Mouse (Mus musculus): ENCODE measurements around the gene Chst3.
"Not testable (repeated sequence)": the region's sequence is repeated elsewhere in the genome, so short reads cannot be mapped to it uniquely, and the experiment has no call there.

Gene Chst3

DNA sequence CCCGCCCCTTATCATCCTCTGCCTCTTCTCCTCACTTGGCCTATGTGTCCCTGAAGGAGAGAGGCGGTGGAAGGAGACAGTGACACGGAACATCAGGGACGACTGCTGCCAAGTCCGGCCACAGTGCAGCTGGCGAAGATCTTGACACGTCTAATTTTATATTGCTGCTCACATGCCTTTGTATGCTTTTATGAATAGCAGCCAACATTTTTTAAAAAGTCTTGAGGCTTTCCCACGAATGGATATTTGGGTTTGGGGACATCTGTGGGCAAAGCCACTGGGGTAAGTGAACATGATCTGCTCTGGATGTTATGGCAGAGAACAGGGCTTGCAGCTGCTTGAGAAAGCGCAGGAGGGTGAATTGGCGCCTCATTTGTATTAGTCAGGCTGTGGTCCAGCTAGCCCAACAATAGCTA, 21.6 kb downstream of the Chst3 start:
- DNase-seq (ENCODE audit: low spot score): no peak

DNA sequence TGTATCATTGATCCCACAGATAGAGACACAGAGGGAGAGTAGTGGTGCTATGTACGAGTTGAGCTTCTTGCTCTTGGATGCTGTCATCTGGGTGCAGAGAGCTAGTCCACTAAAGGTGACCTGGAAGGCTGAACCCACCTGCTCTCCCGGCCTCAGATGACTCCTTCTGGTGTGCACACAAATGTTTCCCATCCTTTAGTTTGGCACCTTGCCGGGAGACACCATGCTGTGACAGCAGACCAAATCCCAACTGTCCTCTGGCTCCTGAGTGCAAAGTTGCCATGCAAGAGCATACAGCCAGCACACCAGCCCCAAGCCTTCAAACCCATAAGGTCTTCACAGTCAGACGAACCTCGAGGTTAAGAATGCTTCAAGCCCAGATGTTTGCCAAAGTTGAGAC, 22.1 kb downstream of the Chst3 start:
- DNase-seq (ENCODE audit: low spot score): no peak

DNA sequence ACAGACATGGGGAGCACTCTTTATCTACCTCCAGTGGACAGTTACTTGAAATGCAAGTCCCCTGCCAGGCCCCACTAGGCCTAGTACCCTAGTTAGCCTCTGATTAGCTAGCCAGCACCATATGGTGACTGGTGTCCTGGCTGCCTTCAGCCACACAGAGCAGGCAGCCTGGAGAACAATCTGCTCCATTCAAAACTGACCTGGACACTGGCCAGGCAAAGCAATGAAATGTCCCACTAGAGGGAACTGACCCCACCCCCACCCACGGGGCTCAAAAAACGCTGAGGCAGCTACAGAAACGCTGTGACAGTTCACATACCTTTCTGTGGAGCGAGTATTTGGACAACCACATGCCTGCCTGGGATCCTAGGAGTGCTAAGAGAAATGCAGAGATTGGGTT, 24.0 kb downstream of the Chst3 start:
- DNase-seq (ENCODE audit: low spot score): no peak

DNA sequence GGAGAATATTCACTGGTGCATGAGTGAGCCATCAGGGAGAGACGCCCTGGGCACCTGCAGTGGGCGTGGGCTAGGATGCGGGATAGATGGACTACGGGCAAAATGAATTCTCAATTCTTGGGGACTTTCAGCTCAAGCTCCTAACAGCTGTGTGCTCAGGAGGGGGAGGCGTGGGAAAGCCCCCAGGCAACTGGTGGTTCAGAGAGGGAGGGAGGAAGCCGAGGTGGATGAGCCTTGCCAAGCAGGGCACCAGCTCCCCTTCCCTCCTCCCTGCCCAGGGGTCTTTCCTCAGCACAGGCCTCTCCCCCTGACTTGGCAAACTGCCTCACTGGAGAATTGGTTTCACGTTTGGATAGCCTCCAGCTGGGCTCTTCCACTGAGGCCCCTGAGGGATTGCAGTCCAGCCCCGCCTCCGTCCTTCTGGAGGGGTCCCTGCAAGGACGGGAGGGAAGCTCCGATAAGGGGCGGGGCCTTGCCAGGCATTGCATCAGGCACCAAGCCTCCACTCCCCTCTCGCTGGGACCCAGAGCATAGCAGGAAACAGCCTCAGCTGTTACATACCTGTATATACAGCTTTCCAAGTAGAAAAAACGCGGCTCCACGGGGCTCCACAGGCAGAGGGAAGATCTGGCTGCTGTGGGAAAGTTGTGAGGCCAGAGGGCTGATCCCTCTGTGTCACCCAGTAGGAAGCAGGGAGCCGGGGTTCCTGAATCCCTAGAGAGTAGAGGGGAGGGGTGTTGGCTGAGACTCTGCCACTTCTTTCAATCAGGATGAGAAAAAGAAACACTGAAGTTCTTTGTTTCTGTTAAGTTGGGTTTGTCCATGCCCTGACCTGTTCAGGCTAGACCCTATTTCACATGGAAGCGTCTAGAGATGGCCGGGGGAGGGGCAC, 25.3 kb downstream of the Chst3 start:
- DNase-seq (ENCODE audit: low spot score): no peak

DNA sequence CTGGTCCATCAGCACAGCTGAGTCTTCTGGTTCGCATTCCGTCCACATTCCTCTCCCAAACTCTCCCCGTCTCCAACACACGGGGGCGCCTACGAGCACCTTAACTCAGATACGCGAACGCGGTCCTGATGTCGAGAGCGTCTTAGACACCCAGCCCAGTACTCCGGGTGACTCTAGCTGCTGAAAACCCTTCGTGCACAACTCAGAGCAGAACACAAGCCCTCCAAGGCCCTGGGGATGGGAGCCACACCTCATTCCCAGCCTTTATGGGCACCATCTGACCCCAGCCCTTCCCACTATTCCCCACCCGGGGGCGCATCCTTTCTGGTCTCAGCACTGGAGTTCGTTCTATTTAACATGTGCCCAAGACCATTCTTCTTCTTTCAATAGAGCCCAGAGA, 27.3 kb downstream of the Chst3 start:
- peak; percentile 35 for DNase-seq (ENCODE audit: low spot score)

DNA sequence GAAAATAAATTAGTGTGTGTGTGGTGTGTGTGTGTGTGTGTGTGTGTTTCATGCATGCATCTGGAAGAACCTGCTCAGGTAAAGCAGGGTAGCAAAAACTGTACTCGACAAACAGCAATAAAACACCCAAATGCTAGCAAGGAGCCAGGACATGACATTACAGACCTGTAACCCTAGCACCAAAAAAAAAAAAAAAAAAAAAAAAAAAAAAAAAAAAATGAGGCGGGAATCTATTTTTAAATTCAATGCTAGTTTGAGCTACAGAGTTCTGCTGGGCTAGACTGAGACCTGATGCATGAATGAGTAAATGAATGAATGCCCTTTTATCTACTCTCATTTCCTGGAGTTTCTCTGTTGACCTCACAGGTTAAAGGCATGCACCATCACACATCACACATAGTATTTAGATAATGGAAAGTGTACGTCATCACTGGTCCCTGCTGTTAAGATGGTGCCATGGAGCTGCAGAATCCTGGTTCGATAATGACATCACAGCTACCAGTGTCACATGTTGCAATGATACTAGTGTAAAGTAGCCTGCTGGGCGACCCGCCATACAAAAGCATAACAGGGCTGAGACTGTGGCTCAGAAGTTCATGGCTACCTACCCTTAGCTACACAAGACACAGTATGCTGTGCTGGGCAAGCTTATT, 29.4 kb downstream of the Chst3 start:
- DNase-seq (ENCODE audit: low spot score): no peak

DNA sequence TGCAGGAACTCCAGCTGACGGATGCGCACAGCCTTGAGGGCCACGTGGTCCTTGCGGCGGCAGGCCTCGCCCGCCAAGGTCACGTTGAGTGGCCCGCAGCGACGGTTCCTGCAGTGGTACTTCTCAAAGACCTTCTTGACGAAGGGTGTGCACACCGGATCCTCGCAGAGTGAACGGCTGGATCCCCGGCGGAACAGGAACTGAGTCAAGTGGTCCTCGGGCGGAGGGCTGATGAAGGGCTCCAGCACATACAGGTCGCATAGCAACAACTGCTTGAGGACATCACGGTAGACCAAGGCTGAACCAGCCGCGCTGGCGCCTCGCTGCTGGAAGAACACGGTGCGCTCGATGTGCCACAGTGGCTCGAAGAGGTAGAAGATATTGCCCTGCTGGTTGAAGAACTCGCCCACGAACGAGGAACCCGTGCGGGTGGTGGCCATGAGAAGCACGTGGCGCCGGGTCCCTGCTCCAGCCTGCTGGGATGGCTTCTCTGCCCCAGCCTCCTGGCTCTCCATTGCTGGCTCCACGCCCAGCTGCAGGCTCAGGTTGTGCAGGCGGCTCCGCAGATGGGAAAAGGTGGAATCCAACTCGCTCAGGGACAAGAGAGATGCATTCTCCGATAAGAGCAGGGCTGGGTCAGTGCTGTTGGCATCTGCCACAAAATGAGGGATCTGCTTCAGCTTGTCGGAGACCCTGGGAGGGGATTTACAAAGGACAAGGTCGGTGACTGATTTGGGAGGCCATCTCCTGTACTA, 32.7 kb downstream of the Chst3 start:
- DNase-seq (ENCODE audit: low spot score): no peak

DNA sequence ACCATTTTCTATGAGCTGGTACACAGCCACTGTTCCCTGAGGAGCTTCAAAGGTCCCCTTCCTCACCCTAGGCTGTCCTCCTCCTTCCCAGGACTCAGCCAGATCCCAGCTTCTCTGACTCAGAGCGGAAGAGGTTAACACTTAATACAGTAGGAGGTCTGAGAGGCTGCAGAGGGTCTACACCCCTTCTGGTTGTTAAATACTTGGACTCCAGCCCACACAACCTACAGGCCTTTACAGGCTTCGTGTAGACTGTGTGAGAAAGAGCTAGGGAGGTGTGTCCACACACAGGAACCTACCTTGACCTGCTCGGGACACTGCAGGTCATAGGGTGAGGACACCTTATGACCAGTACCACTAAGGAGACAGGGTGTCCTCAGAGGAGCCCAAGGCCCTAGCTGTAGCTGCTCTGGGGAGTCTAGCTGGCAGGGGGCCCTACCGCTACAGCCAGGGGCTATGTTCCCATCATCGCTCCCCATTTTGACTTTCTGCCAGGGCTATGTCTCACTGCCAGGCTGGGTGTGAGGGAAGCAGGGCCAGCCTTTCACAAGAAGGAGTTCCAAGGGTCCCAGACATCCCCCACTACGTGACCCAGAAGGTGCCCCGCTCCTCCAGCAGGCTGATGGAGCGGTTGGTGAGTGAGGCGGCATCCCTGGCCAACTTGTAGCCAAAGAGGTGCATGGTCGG, 33.9 kb downstream of the Chst3 start:
- no peak for DNase-seq (ENCODE audit: low spot score)

DNA sequence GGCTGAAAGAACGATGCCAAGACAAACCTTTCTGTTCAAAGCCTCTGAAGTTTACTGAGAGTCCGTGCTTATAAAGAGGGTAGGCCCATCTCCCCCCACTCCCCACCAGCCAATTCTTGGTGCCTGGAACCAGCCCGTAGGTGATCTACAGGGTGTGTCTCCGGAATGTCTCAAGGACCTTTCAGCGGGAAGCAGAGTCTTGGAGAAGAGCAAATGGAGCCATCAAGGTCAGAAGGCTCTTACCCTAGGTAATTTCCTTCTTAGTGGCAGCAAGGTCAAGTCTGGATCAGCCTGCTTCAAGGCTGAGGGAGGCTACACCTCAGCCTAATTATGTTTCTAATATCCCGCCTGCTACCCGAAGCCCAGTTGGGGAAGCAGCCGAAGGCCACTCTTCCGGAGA, 43.8 kb downstream of the Chst3 start:
- not testable (repeated sequence) for DNase-seq (ENCODE audit: low spot score)

DNA sequence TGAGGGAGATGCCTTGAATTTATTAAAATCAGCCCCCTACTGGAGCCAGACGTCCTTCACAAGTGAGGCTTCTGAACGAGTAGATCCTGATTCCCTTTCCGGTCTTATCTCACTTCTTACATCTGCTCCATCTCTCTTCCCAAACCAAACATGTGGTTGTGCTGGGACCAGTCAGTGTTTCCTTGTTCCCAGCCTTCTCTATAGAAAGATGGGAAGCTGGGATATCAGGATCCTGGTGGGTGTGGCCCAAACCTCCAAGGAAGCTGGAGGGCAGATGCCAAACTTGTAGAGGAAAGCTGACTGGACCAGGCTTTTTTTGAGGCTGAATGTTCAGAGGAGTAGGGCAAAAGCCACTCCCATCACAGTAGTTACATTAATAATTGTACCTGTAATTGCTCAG, 44.6 kb downstream of the Chst3 start:
- no peak for DNase-seq (ENCODE audit: low spot score)

DNA sequence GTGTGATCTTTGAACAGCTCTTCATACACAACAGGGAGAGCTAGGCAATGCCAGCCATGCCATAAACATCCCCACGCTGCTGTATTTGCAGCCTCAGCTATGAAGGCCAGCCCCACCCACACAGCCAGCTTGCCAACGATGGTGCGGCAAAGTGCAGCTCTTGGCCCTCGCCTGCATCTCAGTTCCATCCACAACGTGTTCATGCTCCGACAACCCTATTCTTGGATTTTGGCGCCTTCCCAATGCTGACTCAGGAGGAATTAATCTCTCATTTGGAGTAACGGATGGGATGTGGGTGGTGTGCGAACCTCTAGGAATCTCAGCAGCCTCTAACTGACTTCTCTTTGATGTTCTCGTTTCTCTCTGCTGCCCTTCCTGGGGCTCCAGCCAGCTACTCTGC, 46.0 kb downstream of the Chst3 start:
- no peak for DNase-seq (ENCODE audit: low spot score)

DNA sequence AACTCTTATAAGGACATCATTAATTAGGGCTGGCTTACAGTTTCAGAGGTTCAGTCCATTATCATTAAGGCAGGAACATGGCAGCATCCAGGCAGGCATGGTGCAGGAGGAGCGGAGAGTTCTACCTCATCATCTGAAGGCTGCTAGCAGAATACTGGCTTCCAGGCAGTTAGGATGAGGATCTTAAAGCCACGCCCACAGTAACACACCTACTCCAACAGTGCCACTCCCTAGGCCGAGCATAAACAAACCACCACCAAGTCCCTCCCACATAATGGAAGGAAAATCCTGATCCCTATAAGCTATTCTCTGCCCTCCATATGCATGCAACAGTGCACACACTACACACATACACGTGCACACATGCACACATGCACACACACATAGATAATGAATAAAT, 46.8 kb downstream of the Chst3 start:
- DNase-seq (ENCODE audit: low spot score): no peak

DNA sequence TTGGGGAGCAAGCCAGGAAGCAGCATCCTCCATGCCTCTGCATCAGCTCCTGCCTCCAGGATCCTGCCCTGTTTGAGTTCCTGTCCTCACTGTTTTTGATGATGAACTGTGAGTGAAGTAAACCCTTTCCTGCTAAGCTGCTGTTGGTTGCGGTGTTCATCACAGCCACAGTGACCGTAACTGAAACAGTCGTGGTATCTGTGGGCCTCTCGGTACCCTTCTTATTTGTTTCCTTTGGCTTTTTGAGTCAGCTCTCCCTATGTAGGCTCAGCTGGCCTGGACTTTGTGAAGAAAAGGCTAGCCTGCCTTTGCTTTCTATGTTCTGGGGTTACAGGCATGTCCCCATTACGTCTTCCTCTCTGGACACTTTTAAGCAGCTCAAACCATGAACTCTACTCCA, 47.7 kb downstream of the Chst3 start:
- no peak for DNase-seq (ENCODE audit: low spot score)

DNA sequence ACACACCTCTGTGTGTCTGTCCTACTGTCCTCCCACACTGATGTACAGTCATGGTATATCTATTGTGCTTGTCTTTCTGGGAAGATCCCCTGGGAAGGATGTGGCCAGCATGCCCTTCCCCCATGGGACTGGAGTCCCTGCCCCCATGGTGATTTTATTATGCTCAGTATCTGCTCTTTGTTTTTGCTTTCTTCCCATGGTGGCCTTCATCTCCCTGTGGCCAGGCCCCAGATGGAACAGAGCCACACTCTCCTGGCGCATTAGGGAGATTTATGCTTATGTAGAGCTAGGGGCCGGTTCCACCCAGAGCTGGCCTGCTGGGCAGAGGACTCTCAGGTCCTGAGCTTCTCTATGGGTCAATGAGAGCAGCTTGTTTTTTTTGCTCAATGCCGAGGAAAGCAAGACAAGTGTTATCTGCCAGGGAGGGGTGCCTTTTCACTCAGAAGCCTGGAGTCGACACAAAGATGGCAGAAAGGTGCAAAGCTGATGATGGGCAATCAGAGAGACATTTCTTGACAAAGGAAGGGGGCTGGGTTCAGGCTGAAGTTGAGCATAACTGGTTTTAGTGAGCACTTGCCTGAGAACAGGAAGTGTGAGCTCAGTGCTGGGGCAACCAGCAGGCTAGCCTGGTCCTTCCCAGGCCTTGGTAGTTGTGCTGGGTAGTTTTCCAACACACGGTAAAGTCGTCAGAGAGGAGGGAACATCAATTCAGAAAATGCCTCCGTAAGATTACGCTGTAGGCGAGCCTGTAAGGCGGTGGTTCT, 48.6 kb downstream of the Chst3 start:
- DNase-seq (ENCODE audit: low spot score): no peak

DNA sequence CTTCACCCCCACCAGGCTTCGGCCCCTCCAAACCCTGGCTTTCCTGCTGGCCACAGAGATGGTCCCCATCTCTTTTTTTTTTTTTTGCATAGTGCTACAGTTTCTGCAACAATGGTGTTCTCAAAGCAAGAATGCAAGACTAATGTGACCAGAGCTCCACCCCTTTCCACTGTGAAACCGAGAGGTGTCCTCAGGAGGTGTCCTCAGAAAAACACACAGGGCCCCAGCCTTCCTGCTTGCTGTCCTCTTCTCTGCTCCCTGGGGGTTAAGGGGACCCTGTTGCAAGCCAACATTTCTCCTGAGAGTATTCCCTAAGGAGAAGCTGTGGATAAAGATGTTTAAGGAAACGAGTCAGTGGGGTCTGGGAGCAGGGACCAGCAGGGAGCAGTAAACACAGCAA, 50.1 kb downstream of the Chst3 start:
- no peak for DNase-seq (ENCODE audit: low spot score)

DNA sequence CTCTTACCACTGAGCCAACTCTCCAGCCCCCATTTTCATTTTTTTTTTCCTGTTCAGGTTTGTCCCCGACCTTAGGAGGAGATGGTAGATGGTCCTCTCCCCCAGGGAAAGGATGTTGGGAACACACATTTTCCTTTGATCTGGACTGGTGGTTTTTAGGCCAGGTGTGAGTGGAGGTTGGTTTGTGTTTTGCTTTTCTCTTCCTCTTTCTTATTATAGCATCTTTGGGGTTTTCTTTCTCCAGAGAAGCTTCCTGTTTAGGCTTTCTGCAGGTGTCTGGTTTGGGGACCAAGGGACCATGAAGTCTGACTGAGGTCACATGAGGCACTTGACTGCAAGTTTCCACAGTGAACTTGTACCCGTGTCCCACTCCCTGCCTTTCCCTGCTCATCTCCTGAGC, 50.8 kb downstream of the Chst3 start:
- no peak for DNase-seq (ENCODE audit: low spot score)

DNA sequence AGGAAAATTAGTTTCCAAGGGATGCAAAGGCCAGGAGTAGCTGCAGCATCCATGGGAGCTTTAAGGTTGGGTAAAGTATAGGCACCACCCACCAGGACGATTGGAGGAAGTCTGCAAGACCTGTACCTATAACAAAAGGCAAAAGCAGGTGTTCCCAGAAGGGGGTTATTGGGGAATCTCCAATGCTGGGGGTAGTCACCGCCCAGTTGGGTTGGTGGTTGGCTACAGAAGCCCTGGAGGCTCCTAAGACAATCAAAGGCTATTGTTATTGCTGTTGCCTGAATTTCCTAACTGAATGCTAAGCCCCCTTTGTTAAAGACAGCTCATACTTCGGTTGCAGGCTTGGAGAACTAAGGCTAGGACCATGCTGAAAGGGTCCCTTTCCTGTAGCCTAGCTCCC, 53.0 kb downstream of the Chst3 start:
- DNase-seq (ENCODE audit: low spot score): no peak

DNA sequence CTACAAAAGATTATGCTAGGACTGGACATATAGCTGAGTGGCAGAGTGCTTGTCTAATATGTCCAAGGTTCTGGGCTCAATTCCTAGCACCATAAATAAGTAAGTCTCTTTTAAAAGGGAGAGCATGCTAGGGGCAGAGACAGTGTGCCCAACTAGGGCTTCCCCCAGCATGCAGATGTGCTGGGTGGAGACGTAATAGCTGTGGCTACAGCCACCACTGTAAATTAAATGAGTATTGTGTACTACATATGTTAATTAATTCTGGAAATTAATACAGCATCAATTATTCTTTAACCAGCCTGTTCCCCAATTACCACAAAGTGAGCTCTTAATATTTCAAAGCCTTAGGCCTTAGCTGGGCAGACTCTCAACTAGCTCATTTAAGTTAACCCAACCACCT, 54.2 kb downstream of the Chst3 start:
- no peak for DNase-seq (ENCODE audit: low spot score)

DNA sequence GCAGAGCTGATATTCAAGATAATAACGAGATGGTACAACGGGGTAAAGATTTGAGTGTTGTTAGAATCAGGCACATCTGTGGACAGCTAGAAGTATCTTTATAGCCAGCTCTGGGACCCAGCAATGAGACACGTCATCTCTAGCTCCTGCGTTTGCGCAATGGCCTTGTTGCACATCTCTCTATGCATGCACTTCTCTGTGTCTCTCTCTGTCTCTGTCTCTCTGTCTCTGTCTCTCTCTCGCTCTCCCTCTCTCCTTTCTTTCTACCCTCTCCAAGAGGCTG, 56.1 kb downstream of the Chst3 start:
- no peak for DNase-seq (ENCODE audit: low spot score)

DNA sequence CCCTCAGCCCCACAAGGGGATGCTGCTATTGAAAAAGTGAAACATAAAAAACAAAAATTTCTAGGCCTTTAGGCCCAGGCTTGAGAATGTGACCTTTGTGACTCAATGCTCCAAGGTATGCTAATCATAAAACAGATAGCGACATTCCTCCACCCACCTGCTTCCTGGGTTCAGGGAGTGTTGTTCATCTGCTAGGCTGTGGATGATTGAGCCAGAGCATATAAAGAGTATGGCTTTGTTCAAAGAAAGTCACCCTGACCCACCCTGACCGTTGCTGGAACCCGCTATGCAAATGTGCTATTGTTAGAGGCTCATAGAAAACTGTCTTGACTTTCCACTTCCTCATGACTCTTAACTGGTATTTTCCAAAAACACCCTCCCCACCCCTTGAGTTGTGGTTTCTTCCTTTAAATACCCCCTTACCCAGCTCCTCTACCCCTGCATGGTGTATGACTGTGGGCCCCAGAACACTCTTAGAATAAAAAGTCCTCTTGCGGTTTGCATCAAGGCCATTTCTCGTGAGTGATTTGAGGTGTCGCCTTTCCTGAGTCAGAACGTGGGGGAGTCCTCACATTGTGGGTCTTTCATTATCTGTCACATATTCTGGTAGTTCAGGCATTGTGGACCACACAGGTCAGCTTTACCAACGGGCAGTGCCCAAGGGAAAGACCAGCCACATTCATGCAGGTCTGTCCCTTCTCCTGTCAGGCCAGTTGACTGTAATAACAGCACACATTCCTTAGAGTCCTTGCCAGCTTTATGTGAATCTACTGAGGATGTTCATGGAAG, 56.7 kb downstream of the Chst3 start:
- DNase-seq (ENCODE audit: low spot score): not testable (repeated sequence)

DNA sequence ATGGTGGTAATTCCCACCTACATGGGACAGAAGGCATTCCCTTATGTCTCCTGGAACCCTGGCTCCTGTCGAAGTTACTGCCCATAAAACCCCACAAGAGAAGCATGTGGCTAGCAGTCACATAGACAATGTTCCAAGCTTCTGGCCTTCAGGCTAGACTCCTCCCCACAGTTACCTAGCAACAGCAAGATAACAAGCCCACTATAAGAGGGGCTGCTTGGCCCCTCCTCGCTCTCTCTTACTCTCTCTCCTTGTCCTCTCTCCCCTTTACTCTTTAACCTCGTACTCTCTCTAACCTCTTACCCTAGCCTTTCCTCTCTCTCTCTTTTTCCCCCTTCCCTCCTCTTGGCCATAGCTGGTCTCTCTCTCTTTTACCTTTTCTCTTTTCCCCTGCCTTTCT, 57.7 kb downstream of the Chst3 start:
- not testable (repeated sequence) for DNase-seq (ENCODE audit: low spot score)
